Mouse (Mus musculus) macrophage (primary cell): Measurements from ENCODE around the gene Slc22a18. TPM values are rescaled to one million over a fixed set of nuclear protein-coding genes. Genes with fewer than 3 reads are reported as not detected.

Experiments
- H3K27ac ChIP-seq: fragments of 350-480 bp; formaldehyde crosslinking; 2 replicates; pipeline ENCODE4 v1.9.0; 2021
- H3K36me3 ChIP-seq: fragments of 350-480 bp; formaldehyde crosslinking; 2 replicates; pipeline ENCODE4 v1.9.0; 2021; ENCODE audit errors: inconsistent target
- H3K4me3 ChIP-seq: fragments of 350-480 bp; formaldehyde crosslinking; 2 replicates; pipeline ENCODE4 v1.9.0; 2021; ENCODE audit errors: inconsistent target
- H3K79me2 ChIP-seq: fragments of 350-480 bp; formaldehyde crosslinking; 2 replicates; pipeline ENCODE4 v1.9.0; 2021; ENCODE audit errors: inconsistent target
- WGBS: methylation state at CpG from one replicate; pipeline ENCODE4 v1.1.7; 2026; ENCODE audit warnings: inconsistent platforms; ENCODE audit not compliant: missing documents; 5-methylcytosine and 5-hydroxymethylcytosine counted together
- polyA plus RNA-seq: library from polyadenylated mRNA; stranded (reverse); fragments of 250-400 nt; gene quantifications from 3 replicates; pipeline ENCODE4 v1.2.4, GENCODE M21; 2018; ENCODE audit warnings: inconsistent platforms
- total RNA-seq, 78 experiments: library from RNA; depleted of rRNA; stranded (reverse); fragments of 250-400 nt; gene quantifications; 1 replicate in 9 of 78; 2 replicates in 24 of 78; 3 replicates in 43 of 78; 4 replicates in 2 of 78; pipeline ENCODE4 v1.2.4; 2018; ENCODE audit warnings: inconsistent platforms in 56 of 78

Slc22a18 gene
- total RNA-seq (2018; cell fraction: chromatin; rRNA removed): 1 to 10 TPM in 19 of 26 experiments, under 1 TPM in 3, not detected in 4; 0.70 to 3.4 (median 1.6) TPM
- total RNA-seq (2018; cell fraction: cytosol; rRNA removed): 1 to 10 TPM; 1.9 to 5.3 (median 3.2) TPM
- total RNA-seq (2018; cell fraction: nucleus; rRNA removed): 1 to 10 TPM in 25 of 26 experiments, not detected in 1; 1.2 to 3.8 (median 2.6) TPM
- 2.0 to 3.1 TPM (median 2.3 TPM) in 3 replicates for polyA plus RNA-seq

DNA sequence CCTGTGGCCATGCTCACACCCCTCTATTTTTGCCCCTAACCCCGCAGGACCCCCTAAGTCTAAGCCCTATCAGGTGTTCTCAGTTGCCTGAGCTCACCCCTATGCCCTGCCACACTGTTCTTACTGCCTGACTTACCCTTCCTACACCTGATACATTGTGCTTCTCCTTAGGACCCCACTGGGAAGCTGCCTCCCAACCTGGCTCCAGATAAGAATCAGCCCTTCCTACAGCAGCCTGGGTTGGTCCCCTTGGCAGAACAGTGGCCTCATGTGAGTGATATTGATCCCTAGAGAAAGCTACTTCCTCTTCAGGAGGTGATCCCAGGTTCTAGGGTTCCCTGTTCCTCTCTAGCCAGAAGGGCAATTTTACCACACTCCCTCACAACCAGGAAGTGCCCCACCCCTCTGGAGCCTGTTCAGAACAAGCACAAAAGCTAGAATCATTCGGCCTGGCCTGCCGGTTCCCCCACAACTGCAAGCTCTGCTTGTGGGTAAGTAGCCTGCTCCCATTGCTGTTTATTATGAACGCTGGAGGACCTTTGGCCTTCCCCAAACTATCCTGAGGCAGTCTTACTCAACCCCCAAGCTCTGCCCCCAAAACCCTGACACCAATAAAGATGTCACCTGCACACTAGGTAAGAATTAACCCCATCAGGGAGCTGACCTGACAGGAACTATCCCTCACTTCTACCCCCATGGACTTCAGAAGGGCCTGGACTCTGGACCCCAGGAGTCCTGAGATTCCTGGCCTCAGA is at the start of gene Slc22a18:
Slc22a18 (plus strand) TSS at position 390 of the 755 bp plus-strand sequence.
- Histone ChIP-seq H3K79me2 (no peaks in the 10 kb centered on the region), H3K36me3 (no peaks in the 10 kb centered on the region), H3K27ac (no peak within 1 kb of the TSS), H3K4me3 (peak within 1 kb of the TSS; percentile 17; the same call in 1 of the 2 replicates)
- WGBS: 20% methylated on average over 4 of the region's 4 CpGs

DNA sequence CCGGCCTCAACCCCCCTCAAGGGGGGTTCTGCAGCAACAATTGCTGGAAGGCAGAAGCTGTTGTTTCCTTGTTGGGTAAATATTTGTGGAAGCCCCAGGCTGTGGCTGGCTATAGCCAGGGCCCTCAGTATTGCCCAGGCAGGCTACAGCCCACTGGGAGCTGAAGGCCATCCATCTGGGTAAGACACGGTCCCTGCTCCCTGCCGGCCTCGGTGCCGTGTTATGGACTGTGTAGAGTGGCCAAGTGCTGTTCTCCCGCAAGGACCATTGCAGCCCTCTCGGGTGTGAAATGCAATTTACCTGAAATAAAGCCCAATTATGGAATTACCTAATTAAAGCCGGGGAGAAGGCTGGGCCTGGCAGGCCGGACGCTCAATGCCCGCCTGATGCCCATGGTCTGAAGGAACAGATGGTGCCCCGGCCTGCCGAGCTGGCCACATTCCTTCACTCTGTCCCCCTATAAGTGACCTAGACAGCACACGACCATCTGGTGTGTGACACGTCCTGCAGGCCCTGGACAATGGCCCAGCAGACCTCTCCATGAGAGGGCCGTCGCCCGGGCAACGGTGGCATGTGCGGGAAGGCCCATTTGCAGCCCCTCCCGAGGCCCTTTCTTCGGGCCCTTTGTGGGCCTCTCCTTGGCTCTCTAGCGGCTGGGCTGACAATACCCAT is 45.3 kb upstream of the Slc22a18 start:
- H3K27ac ChIP-seq: no peak overlapping the region
- 93% methylated on average over 23 of the region's 23 CpGs for WGBS
- no peaks in the 10 kb centered on the region for H3K79me2 ChIP-seq
- no peak overlapping the region for H3K4me3 ChIP-seq
- H3K36me3 ChIP-seq: no peaks in the 10 kb centered on the region

DNA sequence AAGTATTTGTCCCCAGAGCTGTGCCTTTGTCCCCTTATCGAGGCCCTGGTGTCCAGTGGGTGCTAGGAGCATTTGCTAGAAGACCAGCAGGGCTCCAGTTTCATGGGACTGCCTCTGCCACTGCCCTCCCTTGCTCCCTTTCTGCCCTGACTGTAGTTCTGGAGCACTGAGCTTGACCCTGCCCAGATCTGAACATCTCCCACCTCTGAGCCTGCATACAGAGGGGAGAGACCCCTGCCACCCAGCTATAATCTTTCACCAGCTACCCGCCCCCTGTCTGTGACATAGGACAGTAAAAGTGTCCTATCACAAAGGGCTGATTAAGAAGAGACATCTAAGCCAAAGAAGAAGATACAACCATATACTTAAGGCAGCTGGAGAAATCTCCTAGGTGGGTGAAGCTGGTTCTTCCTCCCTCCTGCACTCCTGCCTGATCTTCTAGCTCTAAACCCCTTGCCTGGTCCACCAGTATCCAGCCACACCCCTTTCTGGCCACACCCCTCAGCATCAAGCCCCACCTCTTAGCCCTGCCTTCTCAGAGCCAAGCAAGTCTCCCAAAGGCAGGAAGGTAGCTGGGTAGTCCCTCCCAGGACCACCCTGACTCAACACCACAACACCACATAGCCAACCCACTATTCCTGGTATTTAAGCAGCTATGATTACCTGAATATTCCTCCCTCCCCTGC is 44.6 kb upstream of the Slc22a18 start:
- Histone ChIP-seq H3K27ac (no peak overlapping the region), H3K36me3 (no peaks in the 10 kb centered on the region), H3K79me2 (no peaks in the 10 kb centered on the region), H3K4me3 (no peak overlapping the region)
- 74% methylated on average over 2 of the region's 2 CpGs for WGBS

DNA sequence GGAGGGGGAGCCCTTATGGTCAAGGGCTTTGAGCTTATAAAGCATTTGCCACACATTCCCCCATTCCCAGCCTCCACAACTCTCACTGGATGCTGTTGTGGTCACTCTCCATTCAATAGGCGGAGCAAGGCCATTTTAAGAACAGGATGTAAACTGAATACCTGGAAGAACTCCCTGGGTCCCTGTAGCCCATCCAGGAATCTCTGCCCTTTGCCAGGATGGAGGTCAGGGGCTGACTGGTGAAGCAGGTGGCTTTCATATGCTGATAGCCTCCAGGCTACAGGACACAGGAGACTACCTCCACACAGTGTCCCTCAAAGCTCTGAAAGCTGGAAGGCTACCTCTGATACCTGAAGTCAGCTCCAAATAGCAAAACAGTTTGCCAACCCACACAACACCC is 40.9 kb upstream of the Slc22a18 start:
- no peaks in the 10 kb centered on the region for H3K79me2 ChIP-seq
- no peaks in the 10 kb centered on the region for H3K36me3 ChIP-seq
- no peak overlapping the region for H3K27ac ChIP-seq
- H3K4me3 ChIP-seq: no peak overlapping the region
- WGBS: 92% methylated on average over 1 of the region's 1 CpGs

DNA sequence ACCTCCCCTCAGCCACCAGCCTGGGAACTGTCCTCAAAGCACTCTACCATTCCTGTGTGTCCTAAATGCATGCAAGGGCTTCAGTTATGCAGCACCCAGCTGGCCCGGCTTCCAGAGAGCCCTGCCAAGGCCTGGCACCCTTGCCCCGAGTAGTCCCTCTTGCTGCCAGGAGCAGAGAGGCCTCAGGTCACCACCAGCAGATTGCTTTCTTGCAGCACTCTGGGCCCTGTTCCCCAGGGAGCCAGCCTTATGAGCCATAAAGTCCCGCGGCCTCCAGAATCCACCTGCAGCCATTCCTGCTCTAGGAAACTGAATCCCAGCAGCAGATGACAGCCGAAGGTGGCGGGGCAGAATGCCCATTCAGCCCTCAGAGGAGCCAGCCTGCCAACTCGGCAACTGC is 40.2 kb upstream of the Slc22a18 start:
- no peaks in the 10 kb centered on the region for H3K36me3 ChIP-seq
- no peak overlapping the region for H3K4me3 ChIP-seq
- 84% methylated on average over 7 of the region's 7 CpGs for WGBS
- H3K27ac ChIP-seq: no peak overlapping the region
- no peaks in the 10 kb centered on the region for H3K79me2 ChIP-seq

DNA sequence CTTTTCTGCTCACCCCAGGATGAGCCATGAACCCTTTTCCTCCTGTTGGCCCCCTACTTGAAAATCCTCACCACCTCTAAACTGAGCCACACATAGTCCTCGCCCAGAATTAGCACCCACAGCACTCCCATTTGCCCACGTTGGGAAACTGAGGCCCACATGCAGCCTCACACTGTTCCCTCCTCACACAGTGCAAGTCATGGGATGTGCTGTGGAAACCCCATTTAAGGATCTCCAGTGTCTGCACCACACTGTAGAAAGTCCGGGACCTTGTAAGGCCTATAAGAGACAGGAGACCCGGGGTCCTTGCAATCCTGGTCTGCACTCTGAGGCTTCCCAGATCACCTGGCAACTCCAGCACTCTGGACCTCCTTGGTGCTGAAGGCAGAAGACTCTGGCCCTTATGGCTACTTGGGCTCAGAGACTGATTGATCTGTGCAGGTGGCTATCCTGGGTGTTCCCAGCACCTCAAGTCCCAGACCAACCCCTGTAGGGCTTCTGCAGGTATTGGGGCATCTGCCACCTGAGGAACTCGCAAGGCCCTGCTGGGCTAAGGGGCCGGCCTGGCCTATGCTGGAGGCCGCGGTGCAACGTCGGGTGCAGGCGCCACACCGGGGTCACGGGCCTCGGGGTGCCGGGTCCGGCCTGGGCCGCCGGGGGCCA is 36.2 kb upstream of the Slc22a18 start:
- WGBS: 88% methylated on average over 7 of the region's 18 CpGs
- no peak overlapping the region for H3K27ac ChIP-seq
- no peaks in the 10 kb centered on the region for H3K79me2 ChIP-seq
- H3K36me3 ChIP-seq: no peaks in the 10 kb centered on the region
- no peak overlapping the region for H3K4me3 ChIP-seq

DNA sequence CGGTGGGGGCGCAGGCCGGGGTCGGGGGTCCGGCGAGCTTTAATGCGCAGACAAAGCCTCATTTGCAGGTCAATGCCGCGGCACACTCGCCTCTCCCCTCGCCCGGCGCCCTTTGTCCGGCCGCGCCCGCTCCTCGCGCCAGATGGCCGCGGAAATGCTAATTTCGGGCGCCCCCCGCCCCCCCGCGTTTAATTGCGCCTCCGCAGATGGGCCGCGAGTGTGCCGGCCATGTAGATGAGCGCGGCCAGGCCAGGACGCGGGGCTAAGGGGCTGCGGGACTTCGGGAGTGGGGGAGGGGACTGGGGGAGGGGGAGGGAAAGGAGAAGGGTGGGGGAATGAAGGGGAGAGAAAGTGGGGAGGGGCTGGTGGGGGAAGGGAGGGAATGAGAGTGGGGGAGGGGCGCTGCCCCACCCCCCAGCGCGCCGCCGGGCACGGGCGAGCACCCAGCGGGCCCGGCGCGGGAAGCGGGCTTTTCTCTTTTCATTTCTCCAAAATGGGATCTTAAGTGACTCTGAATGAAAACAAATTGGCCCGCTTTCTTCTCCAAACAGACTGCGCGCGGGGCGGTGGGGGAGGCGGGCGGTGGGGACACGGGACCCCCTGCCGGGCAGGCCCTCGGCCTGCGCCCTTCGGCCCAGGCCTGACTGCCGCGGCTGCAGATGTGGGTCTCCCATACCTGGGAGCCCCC is 35.5 kb upstream of the Slc22a18 start:
- WGBS: 19% methylated on average over 49 of the region's 63 CpGs
- Histone ChIP-seq H3K27ac (no peak overlapping the region), H3K4me3 (no peak overlapping the region), H3K36me3 (no peaks in the 10 kb centered on the region), H3K79me2 (no peaks in the 10 kb centered on the region)

DNA sequence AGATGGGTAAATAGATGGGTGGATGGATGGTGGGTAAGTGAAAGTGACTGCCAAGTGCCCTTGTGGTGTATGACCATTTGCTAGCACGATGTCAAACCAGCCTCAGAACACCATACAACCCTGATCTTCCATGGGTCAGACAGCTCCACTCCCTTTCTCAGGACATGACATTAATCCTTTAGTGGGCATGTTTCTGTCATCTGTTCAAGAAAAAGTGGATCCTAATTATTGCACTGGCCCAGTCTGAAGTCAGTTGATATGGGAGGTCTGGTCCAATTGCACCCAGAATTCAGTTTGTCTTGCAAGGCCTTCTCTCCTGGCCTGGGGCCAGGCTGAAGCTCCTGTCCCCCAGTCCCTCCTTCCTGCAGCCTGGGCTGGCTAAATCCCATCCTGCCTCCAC is 34.6 kb upstream of the Slc22a18 start:
- Histone ChIP-seq H3K36me3 (no peaks in the 10 kb centered on the region), H3K27ac (no peak overlapping the region), H3K79me2 (no peaks in the 10 kb centered on the region), H3K4me3 (no peak overlapping the region)
- WGBS: 92% methylated on average over 1 of the region's 1 CpGs

DNA sequence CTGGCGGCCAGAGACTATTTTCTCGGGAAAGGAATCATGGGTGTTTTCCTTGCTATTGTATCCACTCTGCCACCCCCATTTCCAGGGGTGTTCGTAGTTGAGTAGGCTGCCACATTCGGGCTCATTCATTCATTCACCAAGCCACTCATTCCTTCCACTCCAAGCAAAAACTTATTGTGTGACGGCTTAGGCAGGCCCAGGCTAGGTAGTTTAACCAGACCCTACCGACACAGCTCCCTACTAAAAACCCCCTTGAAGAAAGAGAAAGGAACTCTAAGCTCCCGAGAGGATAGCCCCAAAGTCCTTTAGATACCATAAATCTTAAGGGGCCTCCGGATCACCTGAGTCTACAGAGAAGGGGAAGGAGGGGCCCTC is 29.0 kb upstream of the Slc22a18 start:
- H3K79me2 ChIP-seq: no peaks in the 10 kb centered on the region
- no peak overlapping the region for H3K4me3 ChIP-seq
- no peaks in the 10 kb centered on the region for H3K36me3 ChIP-seq
- no peak overlapping the region for H3K27ac ChIP-seq
- WGBS: 54% methylated on average over 8 of the region's 8 CpGs

DNA sequence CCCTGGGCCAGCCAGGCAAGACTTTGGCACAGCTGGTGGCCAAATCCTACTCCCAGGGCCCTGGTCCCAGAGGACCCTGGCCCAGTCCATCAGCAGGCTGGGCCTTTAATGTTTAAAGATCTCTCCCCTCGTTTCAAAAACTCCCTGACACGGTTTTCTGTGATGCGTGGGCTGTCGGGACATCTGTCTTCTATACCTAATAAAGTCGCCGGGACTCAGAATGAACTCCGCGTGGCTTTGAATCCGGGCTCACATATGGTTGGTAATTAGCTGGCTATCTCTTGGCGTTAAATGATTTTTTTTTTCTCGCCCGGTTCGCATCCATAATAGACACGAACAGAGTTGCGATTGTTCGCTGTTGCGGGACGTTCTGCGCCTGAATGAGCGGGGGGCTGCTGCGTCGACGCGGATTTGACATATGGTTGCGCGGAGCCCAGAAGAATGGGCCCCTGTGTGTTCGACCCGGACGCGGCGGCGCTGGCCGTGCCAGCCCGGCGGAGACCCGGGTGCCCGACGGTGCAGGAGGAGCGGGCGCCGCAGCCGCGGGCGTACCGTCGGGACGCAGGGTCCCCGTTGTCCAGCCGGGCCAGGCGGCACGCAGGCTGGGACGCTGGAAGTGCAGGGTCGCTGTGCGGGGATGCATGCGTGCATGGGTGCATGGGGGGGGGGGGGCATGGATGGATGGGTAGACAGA is 28.4 kb upstream of the Slc22a18 start:
- H3K4me3 ChIP-seq: no peak overlapping the region
- no peaks in the 10 kb centered on the region for H3K79me2 ChIP-seq
- WGBS: 13% methylated on average over 54 of the region's 55 CpGs
- no peaks in the 10 kb centered on the region for H3K36me3 ChIP-seq
- H3K27ac ChIP-seq: no peak overlapping the region

DNA sequence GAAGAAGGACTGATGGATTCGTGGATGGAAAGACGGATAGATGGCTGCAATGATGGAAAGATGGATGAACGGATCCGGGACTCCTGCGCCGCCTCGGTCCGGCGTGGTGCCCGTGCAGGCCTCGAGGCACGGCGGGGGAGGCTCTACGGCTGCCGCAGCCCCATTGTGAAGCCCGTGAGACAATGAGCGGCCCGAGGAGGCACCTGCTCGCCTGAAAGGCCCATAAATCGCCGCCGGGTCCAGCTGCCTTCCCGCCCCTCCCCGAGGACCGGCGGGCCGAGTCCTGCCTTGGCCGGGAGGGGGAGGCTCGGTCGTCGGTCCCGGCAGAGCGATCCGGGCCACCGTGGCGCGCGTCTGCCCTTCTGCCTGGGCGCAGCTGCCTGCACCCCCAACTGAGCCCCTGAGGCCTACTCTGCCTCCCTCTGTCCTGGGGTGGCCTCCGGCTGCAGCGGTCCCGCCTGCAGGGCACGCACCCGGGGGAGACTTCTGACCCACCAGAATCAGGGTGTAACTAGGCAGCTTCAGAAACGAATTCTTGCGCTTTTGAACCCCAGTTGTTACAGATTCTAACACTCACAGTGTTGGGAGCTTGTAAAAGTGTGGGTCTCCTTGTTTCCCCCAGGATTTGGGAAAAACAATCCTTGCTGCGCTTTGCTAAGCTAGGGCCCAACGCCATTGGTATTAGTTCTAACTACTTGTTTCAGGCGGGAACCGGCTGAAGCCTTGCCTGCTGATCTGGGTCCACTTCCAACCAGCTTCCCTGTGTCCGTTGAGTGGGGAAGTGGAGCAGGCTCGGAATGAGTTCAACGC is 27.7 kb upstream of the Slc22a18 start:
- no peaks in the 10 kb centered on the region for H3K79me2 ChIP-seq
- no peak overlapping the region for H3K27ac ChIP-seq
- H3K4me3 ChIP-seq: no peak overlapping the region
- H3K36me3 ChIP-seq: no peaks in the 10 kb centered on the region
- WGBS: 19% methylated on average over 53 of the region's 53 CpGs

DNA sequence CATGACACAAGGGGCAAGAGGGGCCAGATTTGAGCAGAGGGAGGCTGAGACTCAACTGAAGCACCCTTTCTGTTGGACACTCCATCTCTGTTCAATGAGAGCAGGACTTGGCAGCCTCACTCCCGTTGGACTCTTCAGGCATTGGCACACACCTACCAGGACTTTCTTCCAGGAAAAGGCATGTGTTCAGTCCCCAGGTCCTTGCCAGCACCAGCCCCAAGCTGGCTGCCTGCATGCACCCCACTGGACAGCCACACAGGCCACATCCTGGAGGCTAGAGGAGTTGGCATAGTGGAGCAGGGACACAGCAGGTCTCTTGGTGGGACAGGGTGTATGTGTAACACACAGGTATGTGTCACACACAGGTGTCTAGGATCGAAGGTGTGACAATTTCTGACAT is 26.4 kb upstream of the Slc22a18 start:
- Histone ChIP-seq H3K79me2 (no peaks in the 10 kb centered on the region), H3K4me3 (no peak overlapping the region), H3K27ac (no peak overlapping the region), H3K36me3 (no peaks in the 10 kb centered on the region)
- 79% methylated on average over 2 of the region's 2 CpGs for WGBS

DNA sequence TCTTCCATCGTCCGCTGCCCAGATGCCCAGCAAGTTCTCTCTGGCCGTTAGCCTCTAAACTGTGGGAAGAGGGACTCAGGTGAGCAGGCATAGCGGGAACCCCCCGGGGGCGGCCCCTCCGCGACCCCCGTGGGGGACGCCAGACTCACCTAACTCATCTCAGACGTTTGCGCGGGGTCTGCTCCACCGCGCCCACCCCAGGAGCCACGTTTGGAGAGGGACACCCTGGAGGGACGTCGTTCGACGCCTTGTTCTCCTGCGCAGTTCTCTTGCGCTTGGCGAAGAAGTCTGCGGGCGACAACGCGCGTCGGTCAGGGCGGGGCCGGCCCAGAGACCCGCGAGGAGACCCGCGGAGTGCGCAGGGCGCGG is 14.6 kb upstream of the Slc22a18 start:
- Histone ChIP-seq H3K36me3 (no peaks in the 10 kb centered on the region), H3K79me2 (no peaks in the 10 kb centered on the region), H3K4me3 (no peak overlapping the region), H3K27ac (no peak overlapping the region)
- WGBS: 46% methylated on average over 29 of the region's 38 CpGs
